Mouse (Mus musculus) ES-CJ7 (cell line): ENCODE measurements around the gene Zbtb9.
"Not testable (repeated sequence)": the region's sequence is repeated elsewhere in the genome, so short reads cannot be mapped to it uniquely, and the experiment has no call there.

Experiments used
- DNase-seq: peaks from one replicate; pipeline ENCODE4 v3.0.0; 2011; ENCODE audit warnings: low read depth, low spot score

Zbtb9 gene

GRCm38 (mm10) chr17:26972703-26973574, at the start of gene Zbtb9:
TSS of gene Zbtb9 (plus strand) at chr17:26973167.
- DNase-seq = peak; percentile 93

DNA sequence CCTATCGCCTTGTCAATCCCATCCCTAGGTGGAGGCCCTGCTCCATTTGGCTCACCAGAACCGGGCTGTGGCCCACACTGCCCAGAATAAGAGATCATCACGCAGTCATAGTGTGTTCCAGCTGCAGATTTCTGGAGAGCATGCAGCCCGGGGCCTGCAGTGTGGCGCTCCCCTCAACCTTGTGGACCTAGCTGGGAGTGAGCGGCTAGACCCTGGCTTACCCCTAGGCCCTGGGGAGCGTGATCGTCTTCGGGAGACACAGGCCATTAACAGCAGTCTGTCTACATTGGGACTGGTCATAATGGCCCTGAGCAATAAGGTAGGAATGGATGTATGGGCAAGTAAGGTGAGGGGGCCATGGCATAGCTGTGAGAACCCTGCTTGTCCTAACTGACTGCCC, 47.6 kb upstream of the Zbtb9 start:
- DNase-seq = not testable (repeated sequence)

DNA sequence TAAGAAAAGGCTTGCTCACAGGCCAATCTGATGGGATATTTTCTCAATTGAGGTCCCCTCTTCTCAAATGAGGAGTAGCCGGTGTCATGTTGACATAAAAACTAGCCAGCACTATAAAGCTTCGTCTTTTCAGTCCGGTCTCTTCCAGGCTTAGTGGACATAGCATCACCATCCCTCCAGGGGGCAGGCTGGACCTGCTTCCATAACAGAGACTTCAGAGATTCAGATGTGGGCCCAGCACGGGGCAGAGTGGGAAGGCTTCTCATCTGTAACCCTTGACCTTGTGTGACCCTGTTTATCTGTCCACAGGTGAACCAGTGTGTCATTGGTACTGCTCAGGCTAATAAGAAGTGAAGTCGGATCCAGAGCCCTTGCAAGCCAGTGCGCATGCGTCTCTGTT, 41.2 kb upstream of the Zbtb9 start:
- peak; percentile 62 for DNase-seq

DNA sequence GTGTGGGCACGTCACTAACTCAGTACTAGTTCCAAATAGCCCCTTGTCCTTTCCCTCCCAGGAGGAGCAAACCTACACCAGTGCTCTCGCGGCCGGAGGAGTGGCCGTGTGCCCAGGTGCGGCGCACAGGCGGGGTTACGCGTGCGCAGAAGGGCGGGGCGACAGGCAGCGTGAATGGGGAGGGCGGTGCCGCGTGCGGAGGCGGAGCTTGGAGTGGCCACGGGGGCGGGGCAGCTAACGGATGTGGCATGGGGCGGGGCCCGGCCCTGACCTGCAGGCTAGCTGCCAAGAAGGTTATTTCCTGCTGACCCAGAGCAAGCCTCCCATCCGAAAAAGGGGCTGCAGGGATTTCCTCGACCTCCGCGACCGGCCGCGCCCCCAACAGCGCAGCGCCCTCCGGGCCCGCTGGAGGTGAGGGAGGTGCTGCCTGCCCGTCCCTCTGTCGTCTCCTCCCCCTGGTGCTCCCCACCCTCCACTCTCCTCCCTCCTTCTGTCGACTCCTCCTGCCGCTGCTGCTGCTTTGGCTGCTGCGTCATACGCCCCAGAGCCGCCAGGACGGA, 40.0 kb upstream of the Zbtb9 start, which contains the start of gene Phf1:
Phf1 (plus strand) TSS at position 214 of the 560 bp plus-strand sequence.
- DNase-seq = peak; percentile 95

GRCm38 (mm10) chr17:26933419-26933818, 39.5 kb upstream of the Zbtb9 start:
- no peak for DNase-seq

DNA sequence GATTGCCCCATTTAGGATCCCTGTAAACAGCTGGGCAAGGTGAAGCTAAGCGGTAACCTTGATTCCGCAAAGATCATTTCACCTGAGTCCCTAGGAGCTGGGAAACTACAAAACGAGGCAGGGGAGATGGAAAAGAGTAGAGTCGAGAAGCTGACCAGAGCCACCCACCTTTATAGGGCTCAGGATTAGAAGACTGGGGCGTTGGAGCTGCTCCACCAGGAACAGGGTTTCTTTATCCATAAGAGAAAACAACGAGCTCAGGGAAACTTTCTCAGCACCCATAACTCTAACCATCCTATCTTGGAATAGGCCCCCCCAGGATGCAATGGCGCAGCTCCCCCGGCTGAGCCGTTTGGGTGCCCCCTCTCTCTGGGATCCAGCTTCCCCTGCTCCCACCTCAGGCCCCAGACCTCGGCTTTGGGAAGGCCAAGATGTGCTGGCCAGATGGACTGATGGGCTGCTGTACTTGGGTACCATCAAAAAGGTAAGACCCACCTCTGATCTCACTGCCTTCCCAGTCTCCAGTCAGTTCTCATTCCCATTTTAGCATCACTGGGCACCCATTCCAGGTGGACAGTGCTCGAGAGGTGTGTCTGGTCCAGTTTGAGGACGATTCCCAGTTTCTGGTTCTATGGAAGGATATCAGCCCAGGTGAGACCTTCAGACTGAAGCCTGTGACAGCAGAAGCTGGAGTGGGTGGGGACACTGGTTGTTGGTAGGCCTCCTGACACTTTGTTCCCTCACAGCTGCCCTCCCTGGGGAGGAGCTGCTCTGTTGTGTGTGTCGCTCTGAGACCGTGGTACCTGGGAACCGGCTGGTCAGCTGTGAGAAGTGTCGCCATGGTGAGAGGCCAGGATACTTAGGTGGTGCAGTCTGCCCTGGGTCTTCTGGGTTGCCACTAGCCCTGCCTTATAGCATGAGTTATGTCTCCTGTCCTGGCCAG, 38.8 kb upstream of the Zbtb9 start:
- DNase-seq = no peak

DNA sequence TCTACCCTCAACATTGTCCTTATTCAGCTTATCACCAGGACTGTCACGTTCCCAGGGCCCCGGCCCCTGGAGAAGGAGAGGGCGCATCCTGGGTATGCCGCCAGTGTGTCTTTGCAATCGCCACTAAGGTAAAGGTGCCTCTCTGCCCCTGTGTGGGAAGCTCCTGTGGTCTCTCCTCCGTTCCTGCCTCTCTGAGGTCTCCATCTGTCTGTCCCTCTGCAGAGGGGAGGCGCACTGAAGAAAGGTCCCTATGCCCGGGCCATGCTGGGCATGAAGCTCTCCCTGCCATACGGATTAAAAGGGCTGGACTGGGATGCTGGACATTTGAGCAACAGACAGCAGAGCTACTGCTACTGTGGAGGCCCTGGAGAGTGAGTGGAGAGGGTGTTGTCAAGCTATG, 37.9 kb upstream of the Zbtb9 start:
- DNase-seq = no peak

DNA sequence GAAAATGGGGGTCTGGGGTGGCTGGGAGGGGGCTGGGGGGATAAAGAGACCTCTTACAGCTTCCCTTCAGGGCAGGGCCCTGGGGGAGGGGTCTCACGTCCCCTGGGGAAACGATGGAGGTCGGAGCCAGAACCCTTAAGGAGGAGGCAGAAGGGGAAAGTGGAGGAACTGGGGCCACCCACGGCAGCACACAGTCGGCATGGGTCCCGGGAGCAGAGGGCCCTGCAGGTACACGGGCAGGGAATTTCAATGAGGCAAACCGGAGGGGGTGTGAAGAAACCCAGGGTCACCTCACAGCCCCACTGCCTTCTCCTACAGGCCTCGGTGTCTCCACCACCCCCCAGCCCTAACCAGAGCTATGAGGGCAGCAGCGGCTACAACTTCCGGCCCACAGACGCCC, 36.5 kb upstream of the Zbtb9 start:
- DNase-seq = no peak

GRCm38 (mm10) chr17:26936921-26937695, 35.9 kb upstream of the Zbtb9 start:
- DNase-seq = no peak

DNA sequence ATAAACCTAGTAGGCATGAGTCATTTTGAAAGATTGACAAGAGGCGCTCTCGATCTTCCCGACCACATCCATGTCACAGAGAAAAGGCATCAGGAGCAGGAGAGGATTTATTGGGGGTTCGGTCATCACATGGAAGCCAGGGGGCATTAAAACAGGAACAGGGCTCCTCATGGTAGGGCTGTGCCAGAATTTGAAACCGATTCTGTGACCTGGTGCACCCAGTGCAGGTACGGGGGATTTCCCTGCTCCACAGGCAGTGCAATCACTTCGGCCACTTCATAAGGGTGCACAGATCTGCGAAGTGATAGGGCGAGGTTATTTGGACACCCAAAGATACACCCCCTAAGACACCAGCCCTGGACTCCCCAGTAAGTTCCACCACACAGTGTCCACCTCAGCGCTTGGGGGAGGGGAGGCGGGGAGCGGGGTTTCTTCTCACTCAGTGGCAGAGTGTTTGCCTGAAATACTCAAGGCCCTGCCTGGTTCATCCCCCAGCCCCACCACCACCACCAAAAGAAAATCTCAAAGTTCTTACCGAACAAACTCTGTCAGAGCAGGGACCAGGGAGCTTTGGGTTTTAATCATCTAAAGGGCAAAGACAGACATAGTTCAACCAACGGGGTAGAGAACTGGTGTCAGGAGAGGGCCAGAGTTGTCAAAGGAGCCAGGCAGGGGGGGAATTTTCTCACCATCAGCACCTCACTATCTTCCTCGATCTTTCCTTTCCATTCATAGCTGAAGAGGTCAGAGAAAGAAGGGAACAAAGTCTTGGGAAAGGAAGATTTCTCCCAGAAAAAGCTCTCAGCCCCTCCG, 34.9 kb upstream of the Zbtb9 start:
- DNase-seq = no peak

DNA sequence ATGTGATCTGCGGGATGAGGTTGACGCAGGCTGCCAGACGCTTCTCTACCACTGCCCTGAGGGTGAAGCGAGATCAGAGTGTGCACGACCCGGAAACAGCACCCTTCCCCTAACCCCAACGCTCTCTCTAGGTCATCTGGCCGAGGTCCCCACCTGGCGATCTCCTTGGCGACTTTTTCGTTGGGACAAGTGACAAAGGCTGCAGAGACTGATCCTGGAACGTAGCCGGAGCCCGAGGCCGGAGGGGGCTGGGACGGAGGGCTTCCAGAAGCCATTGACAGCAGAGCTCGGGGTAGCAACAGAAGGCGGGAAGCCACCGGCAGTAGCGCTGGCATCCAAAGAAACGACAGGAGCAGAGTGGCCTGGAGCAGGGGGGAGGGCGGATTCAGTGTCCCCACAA, 34.2 kb upstream of the Zbtb9 start:
- no peak for DNase-seq

DNA sequence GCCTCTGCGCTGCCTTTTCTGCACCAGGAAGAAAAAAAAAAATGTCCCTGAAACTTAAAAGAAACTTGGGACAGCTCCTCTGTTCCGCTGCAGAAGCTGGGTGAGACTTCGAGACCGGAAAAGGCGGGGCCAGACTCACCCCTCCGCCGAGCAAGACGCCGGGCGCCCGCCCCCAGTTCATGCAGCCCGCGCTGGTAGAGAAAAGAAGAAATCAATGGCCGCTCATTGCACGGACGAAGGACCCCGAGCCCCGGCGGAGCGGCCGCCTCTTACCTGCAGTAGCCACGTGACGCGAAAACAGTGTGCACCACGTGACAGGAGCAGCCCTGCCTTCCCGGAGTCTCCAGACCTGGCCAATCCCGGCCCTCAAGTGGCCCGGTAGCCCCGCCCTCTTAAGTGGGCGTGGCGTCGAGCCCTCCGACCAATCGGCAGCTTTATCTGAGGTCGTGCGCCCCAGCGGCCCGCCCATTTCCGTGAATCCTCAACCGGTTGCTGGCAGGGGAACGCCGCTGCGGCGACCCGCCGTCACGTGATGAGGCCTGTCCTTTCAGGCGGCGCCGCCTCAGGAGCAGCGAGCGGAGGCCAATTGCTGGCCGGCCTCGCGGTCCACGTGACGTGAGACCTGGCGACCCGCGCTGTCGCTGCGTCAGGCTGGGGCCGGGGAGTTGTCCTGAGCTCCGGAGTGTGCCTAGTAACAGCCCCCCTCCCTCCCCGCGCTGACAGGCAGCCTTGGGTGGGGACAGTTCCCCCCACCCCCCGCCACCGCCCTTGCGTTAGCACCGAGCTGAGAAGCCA, 33.6 kb upstream of the Zbtb9 start, which contains the start of gene Cuta:
Cuta (minus strand) TSS at position 392 of the 795 bp plus-strand sequence.
- DNase-seq = peak; percentile 99

GRCm38 (mm10) chr17:26939973-26940300, 33.0 kb upstream of the Zbtb9 start:
- DNase-seq = no peak

GRCm38 (mm10) chr17:26941031-26941789, 31.8 kb upstream of the Zbtb9 start, which contains the start of gene Syngap1:
TSS of gene Syngap1 (plus strand) at chr17:26941253.
- no peak for DNase-seq

GRCm38 (mm10) chr17:26941841-26942570, 31.0 kb upstream of the Zbtb9 start:
- no peak for DNase-seq

- no peak for DNase-seq
These were observed 27.0 kb upstream of the Zbtb9 start for GRCm38 (mm10) chr17:26945824-26946495.

DNA sequence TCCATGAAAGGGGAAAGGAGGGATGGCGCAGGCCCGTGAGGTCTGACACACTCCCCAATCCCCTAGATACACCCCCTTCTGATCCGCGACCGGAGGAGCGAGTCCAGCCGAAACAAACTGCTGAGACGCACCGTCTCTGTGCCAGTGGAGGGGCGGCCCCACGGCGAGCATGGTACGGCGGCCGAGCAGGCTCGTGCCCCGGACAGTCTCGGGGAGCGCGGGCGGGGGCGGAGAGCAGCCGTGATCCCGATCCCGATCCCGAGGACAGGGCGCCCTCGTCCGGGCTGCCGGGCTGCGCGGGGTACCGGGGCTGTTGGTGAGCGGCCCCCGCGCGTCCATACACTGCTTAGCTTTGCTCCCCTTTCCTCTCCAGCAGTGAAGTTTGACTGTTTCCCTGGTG, 26.4 kb upstream of the Zbtb9 start:
- DNase-seq = peak; percentile 34
